Mouse (Mus musculus) heart, embryonic 12.5 days (tissue): ENCODE results near the gene Mbd6. TPM values are rescaled to one million over a fixed set of nuclear protein-coding genes. Genes with fewer than 3 reads are reported as not detected.

Experiments used
- ATAC-seq: fragments of 200-750 bp; cut with Nextera tagmentation; 2 replicates; pipeline ENCODE4 v1.8.0; 2017; ENCODE audit warnings: moderate TSS enrichment, moderate library complexity; ENCODE audit not compliant: insufficient number of reproducible peaks, low FRiP score
- H3K27ac ChIP-seq: fragments of 300-500 bp; sonication (generic); 2 replicates; pipeline ENCODE4 v1.5.1; 2016; ENCODE audit warnings: mild to moderate bottlenecking, moderate library complexity; ENCODE audit not compliant: poor library complexity, severe bottlenecking
- H3K27me3 ChIP-seq: fragments of 300-500 bp; sonication (generic); replicated peaks from 2 replicates; pipeline ENCODE4 v1.6.1; 2016; ENCODE audit warnings: mild to moderate bottlenecking, moderate library complexity
- H3K36me3 ChIP-seq: fragments of 300-500 bp; sonication (generic); 2 replicates; pipeline ENCODE4 v1.6.1; 2016; ENCODE audit warnings: mild to moderate bottlenecking, moderate library complexity
- H3K4me1 ChIP-seq: fragments of 300-500 bp; sonication (generic); replicated peaks from 2 replicates; pipeline ENCODE4 v1.6.1; 2016; ENCODE audit warnings: mild to moderate bottlenecking
- H3K4me2 ChIP-seq: fragments of 300-500 bp; sonication (generic); 2 replicates; pipeline ENCODE4 v1.6.1; 2016; ENCODE audit warnings: mild to moderate bottlenecking, moderate library complexity
- H3K4me3 ChIP-seq: fragments of 300-500 bp; sonication (generic); 2 replicates; pipeline ENCODE4 v1.5.1; 2016; ENCODE audit warnings: mild to moderate bottlenecking
- H3K9ac ChIP-seq: fragments of 300-500 bp; sonication (generic); 2 replicates; pipeline ENCODE4 v1.6.1; 2016; ENCODE audit warnings: mild to moderate bottlenecking, moderate library complexity
- H3K9me3 ChIP-seq: fragments of 300-500 bp; sonication (generic); replicated peaks from 2 replicates; pipeline ENCODE4 v1.6.1; 2016; ENCODE audit warnings: mild to moderate bottlenecking, moderate library complexity
- WGBS: fragments of 180-500 bp; shearing (Covaris S2); methylation state at CpG from one replicate; pipeline ENCODE4 v1.1.7; 2016; 5-methylcytosine and 5-hydroxymethylcytosine counted together
- polyA plus RNA-seq: library from polyadenylated mRNA; unstranded; fragments of >200 nt; fragmentation: Nextera tagmentation; extraction: Ambion mirVana; gene quantifications from 2 replicates; pipeline ENCODE4 v1.2.1, GENCODE M21; 2016

The Mbd6 gene
- polyA plus RNA-seq, 1 experiment from 2014 or later = 13.6 TPM

GRCm38 (mm10) chr10:127294895-127295510 is 6.2 kb upstream of the Mbd6 start:
- Histone ChIP-seq H3K4me1 (peaks cover 44% of the 10 kb centered on the region), H3K27ac (no peak overlapping the region), H3K36me3 (peaks cover 64% of the 10 kb centered on the region), H3K27me3 (no peaks in the 10 kb centered on the region), H3K4me2 (no peak overlapping the region), H3K9ac (no peak overlapping the region), H3K9me3 (no peaks in the 10 kb centered on the region), H3K4me3 (no peak overlapping the region)
- no peak for ATAC-seq
- WGBS = 91% methylated on average over 10 of the region's 10 CpGs

- H3K36me3 ChIP-seq = peaks cover 50% of the 10 kb centered on the region
- H3K9ac ChIP-seq = peak overlapping the region; percentile 41; the same call in 1 of the 2 replicates
- no peaks in the 10 kb centered on the region for H3K27me3 ChIP-seq
- H3K4me3 ChIP-seq = 0 out of 2 replicates have a peak overlapping the region, but pooled peaks have one; percentile 69
- ATAC-seq = no peak
- H3K4me1 ChIP-seq = peaks cover 47% of the 10 kb centered on the region
- H3K9me3 ChIP-seq = no peaks in the 10 kb centered on the region
- peak overlapping the region; percentile 97 for H3K4me2 ChIP-seq
- WGBS = 85% methylated on average over 3 of the region's 3 CpGs
- H3K27ac ChIP-seq = no peak overlapping the region
These were observed 4.8 kb upstream of the Mbd6 start for GRCm38 (mm10) chr10:127293590-127294113.

- H3K9ac ChIP-seq = peak overlapping the region; percentile 41; the same call in 1 of the 2 replicates
- peak overlapping the region; percentile 69 for H3K4me3 ChIP-seq
These were observed 4.2 kb upstream of the Mbd6 start for GRCm38 (mm10) chr10:127292987-127293538.

GRCm38 (mm10) chr10:127291881-127292638 is 3.2 kb upstream of the Mbd6 start:
- peak overlapping the region; percentile 78 for H3K9ac ChIP-seq
- 3% methylated on average over 5 of the region's 5 CpGs for WGBS
- H3K27ac ChIP-seq = peak overlapping the region; percentile 89

More at GRCm38 (mm10) chr10:127292987-127293538, 4.2 kb upstream of the Mbd6 start:
- H3K4me1 ChIP-seq = peaks cover 47% of the 10 kb centered on the region
- peak overlapping the region; percentile 97 for H3K4me2 ChIP-seq
- 63% methylated on average over 6 of the region's 6 CpGs for WGBS
- H3K9me3 ChIP-seq = no peaks in the 10 kb centered on the region
- no peaks in the 10 kb centered on the region for H3K27me3 ChIP-seq
- no peak for ATAC-seq
- H3K36me3 ChIP-seq = peaks cover 49% of the 10 kb centered on the region
- peak overlapping the region; percentile 89; the same call in 1 of the 2 replicates for H3K27ac ChIP-seq

GRCm38 (mm10) chr10:127290930-127291880 is 2.4 kb upstream of the Mbd6 start:
- Histone ChIP-seq H3K9me3 (no peaks in the 10 kb centered on the region), H3K9ac (peak overlapping the region; percentile 78), H3K27me3 (no peaks in the 10 kb centered on the region), H3K4me1 (peaks cover 49% of the 10 kb centered on the region), H3K4me3 (peak overlapping the region; percentile 69), H3K4me2 (peak overlapping the region; percentile 97), H3K36me3 (peaks cover 43% of the 10 kb centered on the region), H3K27ac (peak overlapping the region; percentile 89)
- under 1% methylated on average over 19 of the region's 19 CpGs for WGBS
- peak; percentile 30 for ATAC-seq

More at GRCm38 (mm10) chr10:127291881-127292638, 3.2 kb upstream of the Mbd6 start:
- H3K4me1 ChIP-seq = peaks cover 49% of the 10 kb centered on the region
- H3K27me3 ChIP-seq = no peaks in the 10 kb centered on the region
- no peaks in the 10 kb centered on the region for H3K9me3 ChIP-seq
- peak overlapping the region; percentile 69 for H3K4me3 ChIP-seq
- H3K4me2 ChIP-seq = peak overlapping the region; percentile 97
- H3K36me3 ChIP-seq = peaks cover 43% of the 10 kb centered on the region
- no peak for ATAC-seq

GRCm38 (mm10) chr10:127290307-127290929 is 1.6 kb upstream of the Mbd6 start:
- no peaks in the 10 kb centered on the region for H3K27me3 ChIP-seq
- H3K4me3 ChIP-seq = peak overlapping the region; percentile 69
- H3K36me3 ChIP-seq = peaks cover 43% of the 10 kb centered on the region
- peak overlapping the region; percentile 78 for H3K9ac ChIP-seq
- H3K9me3 ChIP-seq = no peaks in the 10 kb centered on the region
- H3K27ac ChIP-seq = peak overlapping the region; percentile 99
- under 1% methylated on average over 44 of the region's 47 CpGs for WGBS
- peak overlapping the region; percentile 97 for H3K4me2 ChIP-seq
- peak; percentile 90 for ATAC-seq
- H3K4me1 ChIP-seq = peaks cover 52% of the 10 kb centered on the region

- Histone ChIP-seq H3K27me3 (no peaks in the 10 kb centered on the region), H3K9ac (peak overlapping the region; percentile 84), H3K4me3 (peak overlapping the region; percentile 69), H3K4me1 (peaks cover 60% of the 10 kb centered on the region), H3K27ac (peak overlapping the region; percentile 99), H3K9me3 (no peaks in the 10 kb centered on the region), H3K4me2 (peak overlapping the region; percentile 97), H3K36me3 (peaks cover 43% of the 10 kb centered on the region)
- peak; percentile 26 for ATAC-seq
- under 1% methylated on average over 15 of the region's 15 CpGs for WGBS
These were observed 864 bp upstream of the Mbd6 start for GRCm38 (mm10) chr10:127289573-127290191.

GRCm38 (mm10) chr10:127288328-127288799 is 454 bp downstream of the Mbd6 start:
- no peaks in the 10 kb centered on the region for H3K9me3 ChIP-seq
- H3K27ac ChIP-seq = peak overlapping the region; percentile 99
- peaks cover 43% of the 10 kb centered on the region for H3K36me3 ChIP-seq
- peak overlapping the region; percentile 84 for H3K9ac ChIP-seq
- no peaks in the 10 kb centered on the region for H3K27me3 ChIP-seq
- peak overlapping the region; percentile 69 for H3K4me3 ChIP-seq
- H3K4me1 ChIP-seq = peaks cover 55% of the 10 kb centered on the region
- H3K4me2 ChIP-seq = peak overlapping the region; percentile 97
- WGBS = 2% methylated on average over 14 of the region's 28 CpGs
- peak; percentile 22 for ATAC-seq

- H3K4me3 ChIP-seq = peak overlapping the region; percentile 69
- peaks cover 45% of the 10 kb centered on the region for H3K36me3 ChIP-seq
- peak overlapping the region; percentile 97 for H3K4me2 ChIP-seq
- 0% methylated on average over 3 of the region's 3 CpGs for WGBS
- no peak for ATAC-seq
- H3K9me3 ChIP-seq = no peaks in the 10 kb centered on the region
- H3K9ac ChIP-seq = peak overlapping the region; percentile 84
- H3K27me3 ChIP-seq = no peaks in the 10 kb centered on the region
- peak overlapping the region; percentile 99 for H3K27ac ChIP-seq
- H3K4me1 ChIP-seq = peaks cover 51% of the 10 kb centered on the region
These were observed 903 bp downstream of the Mbd6 start for GRCm38 (mm10) chr10:127287936-127288293.
